Mouse (Mus musculus) retina, embryonic 14.5 days (tissue): ENCODE results near the gene Asic2.
"Not testable (repeated sequence)": the region's sequence is repeated elsewhere in the genome, so short reads cannot be mapped to it uniquely, and the experiment has no call there.

Experiments
- DNase-seq: peaks from one replicate; pipeline ENCODE4 v3.0.0-alpha.2; 2015; ENCODE audit warnings: low spot score

Gene Asic2

GRCm38 (mm10) chr11:81446347-81446746 is 521.9 kb downstream of the Asic2 start:
- no peak for DNase-seq

- peak; percentile 6 for DNase-seq
Measured at GRCm38 (mm10) chr11:81426857-81427256, 541.4 kb downstream of the Asic2 start.

- DNase-seq: no peak
Measured at GRCm38 (mm10) chr11:81419112-81419511, 549.1 kb downstream of the Asic2 start.

- no peak for DNase-seq
Measured at GRCm38 (mm10) chr11:81418027-81418426, 550.2 kb downstream of the Asic2 start.

GRCm38 (mm10) chr11:81416319-81416718 is 551.9 kb downstream of the Asic2 start:
- DNase-seq: no peak

- no peak for DNase-seq
Measured at GRCm38 (mm10) chr11:81414596-81414995, 553.7 kb downstream of the Asic2 start.

GRCm38 (mm10) chr11:81411251-81411650 is 557.0 kb downstream of the Asic2 start:
- DNase-seq: no peak

- DNase-seq: no peak
Measured at GRCm38 (mm10) chr11:81405951-81406350, 562.3 kb downstream of the Asic2 start.

- DNase-seq: no peak
Measured at GRCm38 (mm10) chr11:81402263-81402662, 566.0 kb downstream of the Asic2 start.

GRCm38 (mm10) chr11:81392855-81393254 is 575.4 kb downstream of the Asic2 start:
- DNase-seq: no peak

- DNase-seq: no peak
Measured at GRCm38 (mm10) chr11:81386185-81386584, 582.1 kb downstream of the Asic2 start.

- DNase-seq: no peak
Measured at GRCm38 (mm10) chr11:81385547-81385946, 582.7 kb downstream of the Asic2 start.

- DNase-seq: peak; percentile 87
Measured at GRCm38 (mm10) chr11:81374841-81375240, 593.4 kb downstream of the Asic2 start.

GRCm38 (mm10) chr11:81374003-81374710 is 594.1 kb downstream of the Asic2 start:
- DNase-seq: no peak

GRCm38 (mm10) chr11:81371545-81371944 is 596.7 kb downstream of the Asic2 start:
- no peak for DNase-seq

- no peak for DNase-seq
Measured at GRCm38 (mm10) chr11:81370426-81370810, 597.8 kb downstream of the Asic2 start.

- peak; percentile 62 for DNase-seq
Measured at GRCm38 (mm10) chr11:81369497-81370425, 598.5 kb downstream of the Asic2 start.

- DNase-seq: no peak
Measured at GRCm38 (mm10) chr11:81364442-81364841, 603.8 kb downstream of the Asic2 start.

- no peak for DNase-seq
Measured at GRCm38 (mm10) chr11:81362461-81362860, 605.8 kb downstream of the Asic2 start.

- DNase-seq: no peak
Measured at GRCm38 (mm10) chr11:81361040-81361439, 607.2 kb downstream of the Asic2 start.

- not testable (repeated sequence) for DNase-seq
Measured at GRCm38 (mm10) chr11:81350498-81350897, 617.8 kb downstream of the Asic2 start.

GRCm38 (mm10) chr11:81331977-81332376 is 636.3 kb downstream of the Asic2 start:
- peak; percentile 10 for DNase-seq

GRCm38 (mm10) chr11:81330982-81331381 is 637.3 kb downstream of the Asic2 start:
- DNase-seq: no peak
